Mouse (Mus musculus) midbrain, embryonic 14.5 days (tissue): ENCODE measurements at regions not wholly inside any gene's neighbourhood (a gene's known extent, or its start where the extent isn't known, plus 50 kb on each side); places are given as distances from the start of the nearest gene placed in this dataset.
A peak's percentile ranks its signal among the peaks of the same experiment; 100 is the strongest.
"Not testable (repeated sequence)": the region's sequence is repeated elsewhere in the genome, so short reads cannot be mapped to it uniquely, and the experiment has no call there.

Source experiments
- ATAC-seq: fragments of 200-750 bp; cut with Nextera tagmentation; 2 replicates; pipeline ENCODE4 v1.8.0; 2017; ENCODE audit warnings: moderate number of reproducible peaks, moderate library complexity; ENCODE audit not compliant: low FRiP score, low TSS enrichment
- DNase-seq: peaks from one replicate; pipeline ENCODE4 v3.0.0-alpha.2; 2015
- H3K27ac ChIP-seq: fragments of 300-500 bp; sonication (generic); replicated peaks from 2 replicates; pipeline ENCODE4 v1.5.1; 2014; ENCODE audit warnings: mild to moderate bottlenecking, low read depth, low read length, moderate library complexity
- H3K27me3 ChIP-seq: fragments of 300-500 bp; sonication (generic); 2 replicates; pipeline ENCODE4 v1.6.1; 2014; ENCODE audit warnings: low read length, control low read depth, mixed read lengths; ENCODE audit not compliant: control insufficient read depth, insufficient read depth
- H3K36me3 ChIP-seq: fragments of 300-500 bp; sonication (generic); 2 replicates; pipeline ENCODE4 v1.6.1; 2014; ENCODE audit warnings: low read length, control low read depth; ENCODE audit not compliant: control insufficient read depth, insufficient read depth
- H3K4me1 ChIP-seq: fragments of 300-500 bp; sonication (generic); 2 replicates; pipeline ENCODE4 v1.6.1; 2014; ENCODE audit warnings: mild to moderate bottlenecking, antibody characterized with exemption, low read length, control low read depth; ENCODE audit not compliant: control insufficient read depth, insufficient read depth
- H3K4me2 ChIP-seq: fragments of 300-500 bp; sonication (generic); 2 replicates; pipeline ENCODE4 v1.6.1; 2014; ENCODE audit warnings: mild to moderate bottlenecking, low read length, moderate library complexity
- H3K4me3 ChIP-seq: fragments of 300-500 bp; sonication (generic); replicated peaks from 2 replicates; pipeline ENCODE4 v1.5.1; 2014; ENCODE audit warnings: low read depth, low read length
- H3K9ac ChIP-seq: fragments of 300-500 bp; sonication (generic); replicated peaks from 2 replicates; pipeline ENCODE4 v1.6.1; 2014; ENCODE audit warnings: mild to moderate bottlenecking, low read length, moderate library complexity
- H3K9me3 ChIP-seq: fragments of 300-500 bp; sonication (generic); 2 replicates; pipeline ENCODE4 v1.6.1; 2016; ENCODE audit warnings: low read length, control low read depth, mixed read lengths; ENCODE audit not compliant: control insufficient read depth
- WGBS: fragments of 180-500 bp; shearing (Covaris S2); extraction: QIAGEN DNeasy Blood & Tissue Kit; methylation state at CpG from one replicate; pipeline ENCODE4 v1.1.7; 2014; 5-methylcytosine and 5-hydroxymethylcytosine counted together

- no peak overlapping the region for H3K9ac ChIP-seq
- no peaks in the 10 kb centered on the region for H3K4me1 ChIP-seq
- DNase-seq (no peak), ATAC-seq (no peak)
- H3K9me3 ChIP-seq, result no peaks in the 10 kb centered on the region
- no peak overlapping the region for H3K27ac ChIP-seq
- 83% methylated on average over 1 of the region's 1 CpGs for WGBS
- H3K4me3 ChIP-seq, result no peak overlapping the region
- no peak overlapping the region for H3K4me2 ChIP-seq
- H3K27me3 ChIP-seq, result no peaks in the 10 kb centered on the region
- no peaks in the 10 kb centered on the region for H3K36me3 ChIP-seq
Observed at GRCm38 (mm10) chr7:73827549-73827948, 87.4 kb downstream of the Fam174b start.

DNA sequence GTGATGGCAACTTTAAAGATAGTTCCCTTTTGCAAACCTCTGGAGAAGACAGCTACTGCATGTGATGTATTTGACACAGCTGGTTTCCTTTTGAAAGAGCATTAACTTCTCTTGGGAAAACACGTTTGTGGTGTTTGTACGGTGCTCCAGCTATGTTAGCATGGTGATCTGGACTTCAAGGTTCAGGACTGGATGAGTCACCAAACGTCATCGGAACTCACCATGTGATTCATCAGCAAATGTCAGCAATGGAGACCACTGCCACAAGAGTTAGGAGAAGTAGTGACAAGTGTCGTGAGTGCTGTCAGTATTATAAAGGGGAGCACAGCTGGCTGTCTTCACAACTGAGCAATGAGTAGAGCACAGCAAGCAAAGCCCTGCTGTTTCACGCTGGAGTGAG lies 90.5 kb downstream of the Fam174b start:
- Histone ChIP-seq H3K4me1 (no peaks in the 10 kb centered on the region), H3K9me3 (no peaks in the 10 kb centered on the region), H3K4me2 (no peak overlapping the region), H3K9ac (no peak overlapping the region), H3K36me3 (no peaks in the 10 kb centered on the region), H3K4me3 (no peak overlapping the region), H3K27me3 (no peaks in the 10 kb centered on the region), H3K27ac (no peak overlapping the region)
- DNase-seq (no peak), ATAC-seq (no peak)
- WGBS, result 83% methylated on average over 6 of the region's 6 CpGs

DNA sequence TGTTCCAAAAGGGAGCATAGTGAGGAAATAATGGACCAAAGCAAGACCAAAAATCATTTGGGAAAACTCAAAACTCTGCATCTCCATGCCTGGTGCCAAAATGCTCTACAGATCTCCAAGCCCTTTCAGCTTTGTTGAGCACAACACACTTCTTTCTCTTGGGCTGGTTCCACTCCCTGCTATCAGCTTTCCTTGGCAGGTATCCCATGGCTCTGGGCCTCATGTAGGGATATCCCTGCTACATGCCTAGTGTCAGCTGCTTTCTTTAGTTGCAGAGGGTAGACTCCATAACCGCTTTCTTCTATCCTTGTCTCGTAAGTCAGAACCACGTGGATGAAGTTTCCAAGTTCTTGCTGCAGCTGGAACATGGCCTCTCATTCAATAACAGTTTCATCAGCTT lies 100.3 kb downstream of the Fam174b start:
- Histone ChIP-seq H3K4me3 (no peak overlapping the region), H3K9me3 (no peaks in the 10 kb centered on the region), H3K27me3 (no peaks in the 10 kb centered on the region), H3K4me1 (no peaks in the 10 kb centered on the region), H3K9ac (no peak overlapping the region), H3K4me2 (no peak overlapping the region), H3K36me3 (no peaks in the 10 kb centered on the region), H3K27ac (no peak overlapping the region)
- DNase-seq (no peak), ATAC-seq (no peak)
- WGBS, result 89% methylated on average over 3 of the region's 3 CpGs

GRCm38 (mm10) chr7:73852184-73852583 lies 112.1 kb downstream of the Fam174b start:
- no peak for DNase-seq
- 89% methylated on average over 9 of the region's 9 CpGs for WGBS
- H3K36me3 ChIP-seq, result no peaks in the 10 kb centered on the region

GRCm38 (mm10) chr7:73853296-73853950 lies 113.3 kb downstream of the Fam174b start:
- not testable (repeated sequence) for ATAC-seq, H3K4me1 ChIP-seq, H3K9ac ChIP-seq, H3K27me3 ChIP-seq, H3K9me3 ChIP-seq, H3K4me2 ChIP-seq, DNase-seq, H3K36me3 ChIP-seq, H3K27ac ChIP-seq, H3K4me3 ChIP-seq
- WGBS, result 73% methylated on average over 3 of the region's 3 CpGs

More at GRCm38 (mm10) chr7:73852184-73852583, 112.1 kb downstream of the Fam174b start:
- Histone ChIP-seq H3K27me3 (no peaks in the 10 kb centered on the region), H3K4me2 (no peak overlapping the region), H3K9me3 (no peaks in the 10 kb centered on the region), H3K4me1 (no peaks in the 10 kb centered on the region), H3K27ac (no peak overlapping the region), H3K9ac (no peak overlapping the region), H3K4me3 (no peak overlapping the region)
- no peak for ATAC-seq

DNA sequence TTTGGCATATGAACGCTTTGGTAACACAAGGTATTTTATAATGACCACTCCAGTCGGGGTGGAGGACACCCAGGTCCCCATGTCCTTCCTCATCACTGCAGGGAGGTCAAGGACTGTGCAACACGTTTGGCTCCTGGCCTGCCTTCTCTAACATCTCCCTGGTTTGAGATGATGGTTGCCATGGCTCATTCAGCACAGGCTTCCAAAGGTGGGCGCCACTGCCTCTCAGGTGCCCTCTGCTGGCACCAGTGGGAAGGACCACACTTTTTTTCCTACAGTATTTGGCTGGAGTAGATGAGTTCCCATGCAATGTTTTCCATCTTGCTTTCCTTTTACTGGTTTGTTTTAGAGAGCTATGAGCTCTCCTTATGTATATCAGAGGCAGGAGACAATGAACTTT lies 115.4 kb downstream of the Fam174b start:
- H3K9ac ChIP-seq, result no peak overlapping the region
- no peaks in the 10 kb centered on the region for H3K4me1 ChIP-seq
- no peak overlapping the region for H3K4me2 ChIP-seq
- H3K4me3 ChIP-seq, result no peak overlapping the region
- H3K27ac ChIP-seq, result no peak overlapping the region
- DNase-seq (peak; percentile 67), ATAC-seq (no peak)
- 54% methylated on average over 4 of the region's 4 CpGs for WGBS
- H3K9me3 ChIP-seq, result no peaks in the 10 kb centered on the region
- H3K36me3 ChIP-seq, result no peaks in the 10 kb centered on the region
- H3K27me3 ChIP-seq, result no peaks in the 10 kb centered on the region

GRCm38 (mm10) chr7:73856908-73857307 lies 116.8 kb downstream of the Fam174b start:
- Histone ChIP-seq H3K4me3 (no peak overlapping the region), H3K4me2 (no peak overlapping the region), H3K9ac (no peak overlapping the region), H3K36me3 (no peaks in the 10 kb centered on the region), H3K27ac (no peak overlapping the region), H3K27me3 (no peaks in the 10 kb centered on the region), H3K4me1 (no peaks in the 10 kb centered on the region), H3K9me3 (peaks cover 5% of the 10 kb centered on the region)
- ATAC-seq, result no peak
- DNase-seq, result peak; percentile 4
- WGBS, result 61% methylated on average over 6 of the region's 6 CpGs

- DNase-seq, result no peak
- H3K36me3 ChIP-seq, result no peaks in the 10 kb centered on the region
- peaks cover 10% of the 10 kb centered on the region for H3K9me3 ChIP-seq
- H3K27ac ChIP-seq, result no peak overlapping the region
- H3K4me1 ChIP-seq, result no peaks in the 10 kb centered on the region
- H3K27me3 ChIP-seq, result no peaks in the 10 kb centered on the region
- 71% methylated on average over 5 of the region's 5 CpGs for WGBS
- no peak for ATAC-seq
- no peak overlapping the region for H3K4me2 ChIP-seq
- H3K4me3 ChIP-seq, result no peak overlapping the region
- no peak overlapping the region for H3K9ac ChIP-seq
Observed at GRCm38 (mm10) chr7:73865086-73865485, 125.0 kb downstream of the Fam174b start.

DNA sequence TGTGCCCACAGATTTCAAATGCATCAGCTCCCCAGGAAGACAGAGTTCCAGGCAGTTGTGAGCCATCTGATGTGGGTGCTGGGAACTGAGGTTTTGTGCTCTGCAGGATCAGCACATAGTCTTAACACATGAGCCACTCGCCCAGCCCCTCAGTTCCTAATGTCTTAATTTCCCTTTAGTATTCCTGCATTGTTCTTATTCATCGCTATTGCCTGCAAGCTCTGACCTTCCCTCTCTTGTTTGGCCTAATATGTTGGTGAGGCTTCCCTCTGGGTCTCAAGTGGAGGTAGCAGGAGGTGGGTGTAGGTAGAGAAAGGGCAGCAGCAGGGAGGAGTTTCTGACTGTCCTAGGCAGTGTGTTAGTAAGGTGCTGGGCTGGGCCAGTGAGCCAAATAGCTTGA lies 132.1 kb downstream of the Fam174b start:
- WGBS, result 47% methylated on average over 2 of the region's 2 CpGs

More for the DNA sequence above, 132.1 kb downstream of the Fam174b start:
- Histone ChIP-seq H3K4me3 (no peak overlapping the region), H3K36me3 (no peaks in the 10 kb centered on the region), H3K4me2 (no peak overlapping the region), H3K27ac (no peak overlapping the region), H3K9me3 (no peaks in the 10 kb centered on the region), H3K4me1 (no peaks in the 10 kb centered on the region), H3K27me3 (no peaks in the 10 kb centered on the region), H3K9ac (no peak overlapping the region)
- no peak for DNase-seq
- ATAC-seq, result no peak
